Mouse (Mus musculus): ENCODE results near the gene Kcnj12. TPM values are rescaled to one million over a fixed set of nuclear protein-coding genes. Genes with fewer than 3 reads are reported as not detected.
A peak's percentile ranks its signal among the peaks of the same experiment; 100 is the strongest.

Gene Kcnj12
- polyA plus RNA-seq, 1 experiment from 2014 or later, result 0.77 TPM

DNA sequence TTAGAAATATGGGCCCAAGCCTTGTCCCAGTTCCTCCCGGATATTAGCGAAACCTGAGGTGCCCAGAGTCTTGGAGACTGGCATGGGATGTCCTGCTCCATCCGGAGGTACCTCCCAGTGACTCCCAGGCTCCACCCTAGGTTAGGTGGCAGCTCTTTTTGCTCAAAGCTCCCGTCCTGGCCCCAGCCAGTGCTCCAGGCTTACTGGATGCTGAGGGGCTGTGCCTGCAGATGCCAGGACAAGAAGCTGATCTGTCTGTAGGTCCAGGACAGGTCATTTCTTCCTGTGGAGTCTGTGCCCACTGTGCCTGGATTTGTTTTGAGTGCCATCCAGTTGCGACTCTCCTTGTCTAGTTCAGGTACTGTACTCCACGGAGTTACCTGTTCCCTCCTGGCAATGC, 43.3 kb downstream of the Kcnj12 start:
- WGBS, result 83% methylated on average over 6 of the region's 6 CpGs
- Histone ChIP-seq H3K9me3 (no peaks in the 10 kb centered on the region), H3K4me3 (no peak overlapping the region), H3K27me3 (no peaks in the 10 kb centered on the region), H3K4me1 (no peaks in the 10 kb centered on the region), H3K36me3 (no peaks in the 10 kb centered on the region), H3K27ac (no peak overlapping the region), H3K4me2 (no peak overlapping the region), H3K9ac (no peak overlapping the region)
- ATAC-seq (ENCODE audit: borderline replicate concordance, extremely low read depth, low FRiP score, low TSS enrichment), result no peak

DNA sequence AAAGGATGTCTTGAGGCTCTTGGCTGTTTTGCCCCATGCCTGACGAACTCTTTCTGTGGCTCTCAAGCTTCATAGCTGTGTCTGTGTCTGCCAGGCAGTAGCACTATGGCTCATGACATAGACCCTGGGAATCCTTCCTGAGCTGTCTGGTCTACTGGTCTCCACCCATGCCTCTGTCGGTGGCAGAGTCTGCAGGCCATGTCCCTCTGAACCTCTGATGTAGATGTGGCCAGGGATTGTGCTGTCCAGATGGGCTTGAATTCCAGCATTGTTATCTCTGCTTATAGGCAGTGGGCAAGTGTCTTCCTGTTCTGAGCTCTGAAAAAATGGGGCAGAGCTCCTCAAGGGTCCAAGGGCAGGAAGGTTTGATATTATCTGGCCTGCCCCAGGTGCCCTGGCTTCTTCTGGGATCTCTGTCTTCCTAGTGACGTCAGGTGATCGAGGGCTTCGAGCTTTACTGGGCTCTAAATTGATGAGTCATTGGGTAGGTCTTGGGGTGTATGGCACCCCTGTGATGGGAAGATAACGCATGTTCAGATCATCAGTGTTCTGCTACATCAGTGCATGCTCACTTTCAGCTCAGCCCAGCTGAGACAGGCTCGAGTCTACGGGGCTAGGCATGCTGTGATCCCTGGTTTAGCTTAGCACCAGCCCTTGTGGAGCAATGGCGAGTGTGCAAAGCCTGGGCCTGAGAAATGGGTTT, 44.9 kb downstream of the Kcnj12 start:
- no peaks in the 10 kb centered on the region for H3K36me3 ChIP-seq
- H3K4me1 ChIP-seq, result no peaks in the 10 kb centered on the region
- no peak overlapping the region for H3K4me2 ChIP-seq
- H3K27ac ChIP-seq, result no peak overlapping the region
- H3K4me3 ChIP-seq, result no peak overlapping the region
- H3K9me3 ChIP-seq, result no peaks in the 10 kb centered on the region
- WGBS, result 82% methylated on average over 9 of the region's 9 CpGs
- 0 out of 2 replicates have a peak, but pooled peaks have one; percentile 26 for ATAC-seq (ENCODE audit: borderline replicate concordance, extremely low read depth, low FRiP score, low TSS enrichment)
- H3K9ac ChIP-seq, result no peak overlapping the region
- no peaks in the 10 kb centered on the region for H3K27me3 ChIP-seq

DNA sequence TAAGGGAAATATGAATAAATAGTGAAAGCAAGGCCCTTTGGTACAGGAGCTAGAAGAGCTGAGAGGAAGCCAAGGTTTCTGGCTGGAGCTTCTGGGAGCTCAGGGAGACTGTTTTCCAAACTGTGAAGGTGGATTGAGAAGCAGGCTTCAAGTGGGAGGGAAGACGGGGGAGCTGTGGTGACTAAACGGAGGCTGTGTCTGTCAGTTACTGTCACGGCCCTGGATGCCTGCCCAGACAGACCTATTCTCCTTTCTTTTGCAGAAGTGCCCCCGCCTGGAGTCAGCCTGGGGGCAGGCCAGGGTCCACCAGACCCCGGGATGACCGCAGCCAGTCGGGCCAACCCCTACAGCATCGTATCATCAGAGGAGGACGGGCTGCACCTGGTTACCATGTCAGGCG, 46.5 kb downstream of the Kcnj12 start:
- Histone ChIP-seq H3K9ac (no peak overlapping the region), H3K4me3 (no peak overlapping the region), H3K4me1 (no peaks in the 10 kb centered on the region), H3K36me3 (no peaks in the 10 kb centered on the region), H3K27me3 (no peaks in the 10 kb centered on the region), H3K9me3 (no peaks in the 10 kb centered on the region), H3K4me2 (no peak overlapping the region), H3K27ac (no peak overlapping the region)
- WGBS, result 74% methylated on average over 10 of the region's 10 CpGs
- ATAC-seq (ENCODE audit: borderline replicate concordance, extremely low read depth, low FRiP score, low TSS enrichment), result no peak

DNA sequence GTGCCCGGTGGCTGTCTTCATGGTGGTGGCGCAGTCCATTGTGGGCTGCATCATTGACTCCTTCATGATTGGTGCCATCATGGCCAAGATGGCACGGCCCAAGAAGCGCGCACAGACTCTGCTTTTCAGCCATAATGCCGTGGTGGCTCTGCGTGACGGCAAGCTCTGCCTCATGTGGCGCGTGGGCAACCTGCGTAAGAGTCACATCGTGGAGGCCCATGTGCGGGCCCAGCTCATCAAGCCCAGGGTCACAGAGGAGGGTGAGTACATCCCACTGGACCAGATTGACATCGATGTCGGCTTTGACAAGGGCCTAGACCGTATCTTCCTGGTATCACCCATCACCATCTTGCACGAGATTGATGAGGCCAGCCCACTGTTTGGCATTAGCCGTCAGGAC, 47.3 kb downstream of the Kcnj12 start:
- H3K9ac ChIP-seq, result no peak overlapping the region
- H3K4me2 ChIP-seq, result no peak overlapping the region
- H3K27ac ChIP-seq, result no peak overlapping the region
- no peaks in the 10 kb centered on the region for H3K9me3 ChIP-seq
- 91% methylated on average over 18 of the region's 18 CpGs for WGBS
- no peaks in the 10 kb centered on the region for H3K36me3 ChIP-seq
- H3K4me1 ChIP-seq, result no peaks in the 10 kb centered on the region
- no peak overlapping the region for H3K4me3 ChIP-seq
- no peak for ATAC-seq (ENCODE audit: borderline replicate concordance, extremely low read depth, low FRiP score, low TSS enrichment)
- H3K27me3 ChIP-seq, result no peaks in the 10 kb centered on the region

DNA sequence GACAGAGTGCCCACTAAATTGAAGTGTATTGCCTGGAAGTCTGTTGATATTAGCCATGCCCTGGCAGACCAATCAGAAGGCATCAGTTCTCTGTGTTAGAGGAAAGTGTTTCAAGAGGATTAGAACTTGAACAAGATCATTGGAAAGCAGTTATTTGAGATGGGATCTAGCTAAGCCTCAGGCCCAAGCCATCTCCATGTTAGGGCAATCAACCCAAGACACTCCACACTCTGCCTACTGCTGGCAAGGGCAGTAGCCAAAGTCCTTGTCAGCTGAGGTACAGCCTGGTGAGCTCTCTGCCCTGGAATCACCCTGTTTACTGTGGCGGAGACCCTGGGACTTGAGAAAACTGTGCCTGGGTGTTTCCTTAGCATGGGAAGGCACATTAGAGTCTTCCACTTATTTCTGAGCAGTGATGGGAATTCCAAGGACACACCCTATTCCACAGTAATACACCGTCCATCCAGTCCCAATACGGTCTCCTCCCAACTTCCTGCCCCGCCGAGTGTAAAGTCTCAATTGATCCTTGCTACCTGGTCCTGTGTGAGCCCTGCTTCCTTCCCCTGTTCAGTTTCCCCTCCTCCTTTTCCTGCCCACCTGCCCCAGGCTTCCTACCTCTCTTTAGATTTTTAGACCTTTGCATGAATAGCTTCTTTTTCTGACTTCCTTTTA, 52.4 kb downstream of the Kcnj12 start:
- Histone ChIP-seq H3K4me1 (no peaks in the 10 kb centered on the region), H3K36me3 (no peaks in the 10 kb centered on the region), H3K9me3 (no peaks in the 10 kb centered on the region), H3K9ac (no peak overlapping the region), H3K4me2 (no peak overlapping the region), H3K4me3 (no peak overlapping the region), H3K27me3 (no peaks in the 10 kb centered on the region), H3K27ac (no peak overlapping the region)
- ATAC-seq (ENCODE audit: borderline replicate concordance, extremely low read depth, low FRiP score, low TSS enrichment), result no peak
- 71% methylated on average over 5 of the region's 5 CpGs for WGBS

DNA sequence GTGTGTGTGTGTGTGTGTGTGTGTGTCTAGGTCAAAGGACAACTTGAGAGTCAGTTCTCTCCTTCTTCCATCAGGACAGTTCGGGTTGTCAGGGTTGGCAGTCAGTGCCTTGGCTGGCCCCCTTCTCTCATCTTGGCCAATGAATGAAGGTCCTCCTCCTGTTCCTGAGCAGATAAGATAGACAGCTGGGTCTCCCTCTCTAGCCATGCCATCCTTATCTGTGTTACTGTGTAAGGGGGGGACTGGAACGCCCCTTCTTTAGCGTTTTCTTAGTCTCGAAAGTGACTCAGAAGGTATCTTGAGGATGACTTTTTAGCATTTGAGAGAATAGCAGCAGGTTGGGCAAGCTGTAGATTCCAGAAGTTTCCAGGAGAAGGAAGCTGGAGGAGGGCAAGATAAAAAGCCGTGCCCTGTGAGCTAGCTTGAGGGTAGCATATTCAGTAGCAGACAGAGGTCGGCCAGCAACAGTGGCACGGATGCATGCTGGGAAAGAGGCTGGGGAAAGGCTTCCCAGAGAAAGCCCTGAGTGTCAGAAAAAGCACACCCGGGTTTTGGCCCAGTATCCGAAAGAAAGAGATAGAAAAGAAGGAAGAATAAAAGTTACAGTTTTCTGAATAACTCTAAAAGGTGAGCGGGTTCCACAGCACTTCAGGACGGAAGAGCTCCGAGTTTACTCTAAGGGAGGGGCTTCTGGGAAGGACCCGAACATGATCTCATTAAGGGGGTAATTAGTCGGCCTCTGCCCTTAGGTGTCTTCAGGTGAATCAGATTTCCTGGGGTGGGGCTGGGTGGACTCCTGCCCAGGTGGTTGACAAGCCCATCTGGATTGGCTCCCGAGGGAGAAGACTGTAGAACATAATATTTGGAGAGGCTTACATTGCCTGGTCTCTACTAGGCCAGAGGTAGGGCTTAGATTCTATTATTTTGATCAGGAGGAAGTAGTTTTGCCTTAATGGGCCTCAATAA, 53.3 kb downstream of the Kcnj12 start:
- Histone ChIP-seq H3K27me3 (no peaks in the 10 kb centered on the region), H3K4me1 (no peaks in the 10 kb centered on the region), H3K36me3 (no peaks in the 10 kb centered on the region), H3K27ac (no peak overlapping the region), H3K4me3 (no peak overlapping the region), H3K9ac (no peak overlapping the region), H3K9me3 (no peaks in the 10 kb centered on the region), H3K4me2 (no peak overlapping the region)
- 54% methylated on average over 15 of the region's 15 CpGs for WGBS
- no peak for ATAC-seq (ENCODE audit: borderline replicate concordance, extremely low read depth, low FRiP score, low TSS enrichment)

DNA sequence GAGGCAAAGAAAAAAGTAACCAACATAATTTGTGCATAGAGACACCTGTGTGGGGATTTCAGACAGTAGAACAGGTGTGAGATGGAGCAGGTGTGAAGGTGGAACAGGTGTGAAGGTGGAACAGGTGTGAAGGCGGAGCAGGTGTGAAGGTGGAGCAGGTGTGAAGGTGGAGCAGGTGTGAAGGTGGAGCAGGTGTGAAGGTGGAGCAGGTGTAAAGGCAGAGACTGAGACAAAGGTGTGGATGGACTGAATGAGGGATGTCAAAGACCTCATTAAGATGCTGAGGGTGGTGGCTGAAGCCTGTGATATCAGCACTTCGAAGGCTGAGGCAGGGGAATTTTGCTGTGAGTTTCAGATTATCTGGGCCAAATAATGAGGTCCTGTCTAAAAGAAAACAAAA, 59.3 kb downstream of the Kcnj12 start:
- H3K4me2 ChIP-seq, result no peak overlapping the region
- H3K27ac ChIP-seq, result no peak overlapping the region
- no peaks in the 10 kb centered on the region; the same call in 1 of the 2 replicates for H3K4me1 ChIP-seq
- H3K9me3 ChIP-seq, result no peaks in the 10 kb centered on the region
- no peak overlapping the region for H3K9ac ChIP-seq
- H3K27me3 ChIP-seq, result no peaks in the 10 kb centered on the region
- no peaks in the 10 kb centered on the region for H3K36me3 ChIP-seq
- no peak for ATAC-seq (ENCODE audit: borderline replicate concordance, extremely low read depth, low FRiP score, low TSS enrichment)
- no peak overlapping the region for H3K4me3 ChIP-seq
- WGBS, result 73% methylated on average over 2 of the region's 2 CpGs

DNA sequence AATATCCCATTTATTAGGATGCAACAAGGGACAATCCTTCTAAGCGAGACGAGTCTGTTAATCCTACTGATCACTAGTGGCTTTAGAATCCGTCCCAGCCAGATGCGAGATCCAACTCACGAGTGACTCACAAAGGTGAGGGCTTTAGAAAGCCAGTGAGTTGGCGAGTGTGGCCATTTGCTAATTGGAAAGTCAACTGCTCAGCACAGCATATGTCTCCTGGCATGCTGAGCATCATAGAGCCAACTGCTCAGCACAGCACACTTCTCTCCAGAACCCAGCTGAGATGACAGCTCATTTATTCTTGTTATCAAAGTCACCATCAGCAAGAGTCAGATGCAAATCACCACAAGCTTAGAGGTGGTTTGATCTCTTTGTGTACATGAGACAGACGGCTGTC, 67.8 kb downstream of the Kcnj12 start:
- Histone ChIP-seq H3K9me3 (no peaks in the 10 kb centered on the region), H3K9ac (no peak overlapping the region), H3K4me3 (no peak overlapping the region), H3K4me1 (no peaks in the 10 kb centered on the region; the same call in 1 of the 2 replicates), H3K27me3 (no peaks in the 10 kb centered on the region), H3K4me2 (no peak overlapping the region), H3K36me3 (no peaks in the 10 kb centered on the region), H3K27ac (no peak overlapping the region)
- no peak for ATAC-seq (ENCODE audit: borderline replicate concordance, extremely low read depth, low FRiP score, low TSS enrichment)
- 75% methylated on average over 7 of the region's 7 CpGs for WGBS

DNA sequence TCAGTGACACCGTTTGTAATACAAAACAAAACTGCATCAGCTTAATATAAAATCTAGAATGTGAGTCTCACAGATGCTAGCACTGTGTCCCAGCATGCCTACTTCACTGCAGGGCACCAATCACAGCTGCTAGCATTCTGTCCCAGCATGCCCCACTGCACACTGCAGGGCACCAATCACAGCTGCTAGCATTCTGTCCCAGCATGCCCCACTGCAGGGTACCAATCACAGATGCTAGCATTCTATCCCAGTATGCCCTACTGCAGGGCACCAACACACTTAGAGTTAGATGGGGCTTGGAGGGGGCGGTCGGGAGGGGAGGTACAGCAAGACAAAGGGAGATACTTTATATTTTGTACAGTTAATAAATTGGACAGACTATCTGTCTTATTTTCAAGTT, 68.8 kb downstream of the Kcnj12 start:
- no peaks in the 10 kb centered on the region for H3K9me3 ChIP-seq
- ATAC-seq (ENCODE audit: borderline replicate concordance, extremely low read depth, low FRiP score, low TSS enrichment), result no peak
- no peak overlapping the region for H3K9ac ChIP-seq
- WGBS, result 66% methylated on average over 3 of the region's 3 CpGs
- no peak overlapping the region for H3K4me3 ChIP-seq
- no peak overlapping the region for H3K4me2 ChIP-seq
- no peaks in the 10 kb centered on the region for H3K27me3 ChIP-seq
- H3K4me1 ChIP-seq, result no peaks in the 10 kb centered on the region
- H3K36me3 ChIP-seq, result no peaks in the 10 kb centered on the region
- H3K27ac ChIP-seq, result no peak overlapping the region

DNA sequence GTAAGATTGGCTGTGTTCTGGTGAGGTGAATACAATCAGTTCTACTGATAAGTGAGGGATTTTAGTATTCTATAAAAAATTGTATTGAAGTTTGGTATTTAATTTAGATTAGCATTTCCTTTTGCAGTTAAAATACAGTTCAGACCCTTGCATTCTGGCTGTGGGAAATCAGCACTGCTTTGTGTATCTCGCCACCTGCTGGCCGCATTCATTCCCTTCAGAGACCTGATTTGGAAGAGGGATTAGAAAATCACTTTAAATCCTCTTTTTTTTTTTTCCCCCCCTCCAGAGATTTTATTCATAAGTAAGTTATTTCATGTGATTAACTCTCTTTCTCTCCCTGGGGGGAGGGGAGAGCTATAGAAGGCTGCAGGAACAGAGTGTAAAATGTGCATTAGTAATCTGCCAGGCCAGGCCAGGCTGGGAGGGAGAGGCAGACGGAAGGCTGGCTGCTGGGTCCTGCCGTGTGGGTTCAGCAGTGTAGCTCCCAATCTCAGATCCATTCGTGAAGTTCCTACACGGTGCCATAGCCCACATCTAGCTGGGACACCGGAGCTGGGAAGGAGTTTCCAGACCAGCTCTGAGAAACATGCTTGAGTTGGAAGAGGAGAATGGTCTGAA, 69.4 kb downstream of the Kcnj12 start:
- no peak for ATAC-seq (ENCODE audit: borderline replicate concordance, extremely low read depth, low FRiP score, low TSS enrichment)
- H3K27ac ChIP-seq, result no peak overlapping the region
- no peak overlapping the region for H3K4me3 ChIP-seq
- H3K27me3 ChIP-seq, result no peaks in the 10 kb centered on the region
- H3K9me3 ChIP-seq, result no peaks in the 10 kb centered on the region
- no peak overlapping the region for H3K9ac ChIP-seq
- 20% methylated on average over 7 of the region's 7 CpGs for WGBS
- H3K36me3 ChIP-seq, result no peaks in the 10 kb centered on the region
- no peaks in the 10 kb centered on the region for H3K4me1 ChIP-seq
- H3K4me2 ChIP-seq, result no peak overlapping the region

DNA sequence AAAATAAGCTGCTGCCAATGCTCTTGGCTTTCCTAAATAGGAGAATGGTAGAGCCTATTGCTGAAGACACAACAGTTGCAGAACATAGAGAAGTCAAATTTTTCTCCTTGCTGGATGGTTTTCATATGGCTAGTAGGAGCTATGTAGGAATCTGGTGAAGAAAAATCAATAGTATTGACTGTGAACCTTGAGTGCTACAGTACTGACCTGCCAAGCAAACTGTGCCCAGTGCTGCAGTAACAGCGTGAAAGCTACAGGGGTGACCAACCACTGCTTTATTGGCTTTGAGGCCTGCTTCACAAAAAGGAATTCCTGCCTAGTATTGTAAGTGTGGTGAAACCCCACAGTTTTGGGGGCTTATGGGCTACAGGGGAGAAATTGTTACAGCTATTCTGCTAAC, 75.7 kb downstream of the Kcnj12 start:
- no peak overlapping the region for H3K9ac ChIP-seq
- H3K4me2 ChIP-seq, result no peak overlapping the region
- no peaks in the 10 kb centered on the region for H3K27me3 ChIP-seq
- 61% methylated on average over 1 of the region's 1 CpGs for WGBS
- no peak overlapping the region for H3K27ac ChIP-seq
- no peaks in the 10 kb centered on the region for H3K36me3 ChIP-seq
- H3K9me3 ChIP-seq, result no peaks in the 10 kb centered on the region
- H3K4me3 ChIP-seq, result no peak overlapping the region
- no peaks in the 10 kb centered on the region for H3K4me1 ChIP-seq
- ATAC-seq (ENCODE audit: borderline replicate concordance, extremely low read depth, low FRiP score, low TSS enrichment), result no peak

Data from lung, embryonic 15.5 days (tissue).